Mouse (Mus musculus): ENCODE results near the gene Spaca9. TPM values are rescaled to one million over a fixed set of nuclear protein-coding genes. Genes with fewer than 3 reads are reported as not detected.

Gene Spaca9
- not detected for total RNA-seq (2021)
- long read RNA-seq, experiment 1: 0 reads
- long read RNA-seq, experiment 2: 0 reads

DNA sequence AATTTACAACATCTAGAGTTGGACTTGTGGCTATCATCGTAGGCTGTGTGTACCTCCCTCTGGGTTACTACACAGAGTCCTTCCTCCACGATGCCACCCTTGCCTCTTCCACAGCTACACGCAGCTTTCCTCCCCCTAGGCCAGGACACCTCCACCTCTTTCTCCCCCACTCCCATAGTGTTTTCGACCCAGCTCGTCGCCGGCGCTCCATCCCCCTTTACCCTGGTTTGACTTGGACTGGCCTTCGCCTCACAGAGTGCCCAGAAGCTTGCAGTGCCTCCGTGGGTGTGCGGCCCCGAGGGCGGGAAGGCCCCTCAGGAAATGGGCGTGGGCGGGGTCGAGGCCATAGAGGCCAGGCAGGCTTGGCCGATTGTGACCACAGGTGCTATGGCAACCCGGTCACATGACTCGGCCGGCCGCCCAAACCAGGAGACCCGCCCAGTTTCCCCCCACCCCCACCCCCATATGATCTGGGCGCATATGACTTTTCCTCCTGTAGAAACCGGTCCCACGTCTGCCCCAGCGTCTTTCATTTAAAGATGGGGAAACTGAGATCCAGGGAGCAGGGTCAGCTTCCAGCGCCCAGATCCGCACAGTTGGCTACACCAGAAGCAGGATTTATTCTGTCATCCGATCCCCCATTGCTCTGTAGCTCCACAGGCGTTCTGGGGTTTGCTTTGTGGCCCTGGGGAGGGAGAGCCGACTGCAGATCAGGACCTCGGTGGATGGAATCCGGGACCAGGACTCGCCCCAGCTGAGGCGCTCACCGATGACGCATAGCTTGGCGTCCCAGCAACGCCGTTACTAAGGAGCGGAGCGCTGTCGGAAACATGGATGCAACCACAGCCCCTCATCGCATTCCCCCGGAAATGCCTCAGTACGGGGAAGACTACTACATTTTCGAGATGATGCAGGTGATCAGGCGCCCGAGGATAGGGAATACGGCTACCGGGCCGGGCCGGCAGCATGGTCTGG lies at the start of gene Spaca9, which contains the start of gene Ak8:
Gene Spaca9, minus strand, starts transcription at position 367 of the 975 bp plus-strand sequence.
Gene Ak8, plus strand, starts transcription at position 804 of the 975 bp plus-strand sequence.
- DNase-seq: peak; percentile 83

DNA sequence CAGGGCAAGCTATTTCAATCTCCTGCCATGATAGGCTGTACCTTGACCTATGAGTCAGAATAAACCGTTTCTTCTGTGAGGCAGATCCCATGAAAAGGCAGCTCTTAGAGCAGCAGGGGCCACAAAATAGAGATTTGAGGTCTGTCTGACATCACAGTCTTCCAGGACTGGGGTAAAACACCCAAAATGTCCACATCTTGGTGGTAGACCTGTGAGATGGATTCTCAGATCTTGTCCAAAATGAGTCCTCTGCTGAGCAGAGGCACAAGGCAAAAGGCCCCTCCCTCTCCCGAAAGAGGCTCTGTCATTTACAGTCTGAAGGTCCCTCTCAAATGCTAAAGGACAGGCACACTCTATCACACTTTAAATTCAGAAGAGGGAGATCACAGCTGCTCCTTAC lies 48.2 kb upstream of the Spaca9 start:
- no peak for DNase-seq

DNA sequence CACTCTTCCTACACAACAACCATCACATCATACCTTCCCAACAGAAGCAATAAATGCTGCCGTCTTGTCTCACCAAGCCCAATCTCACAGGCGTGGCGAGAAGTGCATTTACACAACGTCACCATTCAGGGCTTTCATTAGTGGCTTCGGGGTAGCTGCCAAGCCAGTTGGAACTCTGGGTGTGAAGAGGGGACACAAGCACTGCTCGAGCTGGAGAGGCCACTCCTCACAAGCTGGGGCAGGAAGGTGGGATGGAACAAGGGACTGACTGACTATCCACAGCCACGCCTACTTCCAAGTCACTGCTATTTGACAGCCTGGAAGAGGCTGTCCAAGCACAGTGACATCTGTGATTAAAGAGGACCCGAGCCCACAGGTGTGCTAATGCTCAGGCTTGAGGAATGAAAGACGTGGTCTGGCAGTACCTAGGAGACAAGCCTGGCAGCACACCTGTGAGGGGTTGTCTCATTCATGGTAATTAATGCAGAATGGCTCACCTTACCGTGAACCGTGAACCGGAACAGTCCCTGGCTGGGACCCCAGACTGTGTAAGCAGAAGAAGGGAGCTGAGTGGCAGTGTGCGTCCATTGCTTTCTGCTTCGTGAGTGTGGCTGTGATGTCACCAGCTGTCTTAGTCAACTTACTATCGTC lies 47.3 kb upstream of the Spaca9 start:
- DNase-seq: no peak

DNA sequence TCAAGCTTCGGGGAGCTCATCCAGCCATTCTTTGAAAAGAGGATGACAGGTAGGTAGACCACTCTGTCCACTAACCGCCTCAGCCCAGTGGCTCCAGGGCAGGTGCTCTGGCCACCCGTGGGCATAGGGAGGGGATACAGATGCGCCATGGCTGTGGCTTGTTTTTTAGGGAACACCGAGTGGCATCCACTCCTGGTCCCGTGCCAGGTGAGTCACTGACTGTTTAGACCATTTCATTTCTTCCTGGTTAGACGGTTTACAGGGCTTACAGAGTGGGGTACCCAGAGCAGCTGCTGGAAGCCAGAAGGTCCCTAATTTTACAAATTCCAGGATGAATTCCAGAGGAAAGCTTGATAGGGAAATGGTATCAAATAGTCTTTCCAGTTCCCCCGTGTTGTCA lies 43.2 kb upstream of the Spaca9 start:
- peak; percentile 32 for DNase-seq

DNA sequence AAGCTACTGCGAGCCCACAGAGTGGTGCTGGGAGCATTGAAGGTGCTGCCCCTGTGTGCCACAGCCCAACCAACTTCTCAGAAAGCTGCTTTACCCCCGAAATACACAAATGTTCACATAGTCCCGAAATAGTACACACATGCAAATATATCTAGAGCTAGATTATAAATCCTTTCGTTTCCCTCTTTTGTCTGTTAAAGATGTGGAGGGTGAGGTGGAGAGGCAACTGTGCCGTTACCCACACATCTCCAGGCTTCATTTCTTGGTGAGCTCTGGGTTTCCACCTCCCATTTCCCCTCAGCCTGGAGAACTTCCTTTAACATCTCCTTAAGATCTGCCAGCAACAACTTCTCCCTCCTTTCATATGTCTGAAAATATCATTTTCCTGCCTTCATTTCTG lies 40.6 kb upstream of the Spaca9 start:
- no peak for DNase-seq

DNA sequence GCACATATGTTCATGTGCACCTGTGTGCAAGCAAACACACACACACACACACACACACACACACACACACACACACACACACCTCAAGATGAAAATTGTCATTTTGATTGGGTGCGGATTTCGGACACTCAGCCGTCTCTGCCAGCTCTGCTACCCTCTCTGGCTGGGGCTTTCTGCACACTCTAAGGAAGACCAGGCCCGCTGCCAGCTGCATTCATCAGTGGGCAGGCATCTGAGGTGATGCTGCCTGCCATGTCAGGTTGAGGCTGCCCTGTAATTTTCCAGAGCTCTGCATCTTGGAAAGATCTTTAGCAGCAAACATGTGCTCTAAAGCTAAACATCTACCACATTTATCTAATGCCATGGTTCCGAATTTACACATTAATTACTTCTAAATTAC lies 37.6 kb upstream of the Spaca9 start:
- DNase-seq: no peak

DNA sequence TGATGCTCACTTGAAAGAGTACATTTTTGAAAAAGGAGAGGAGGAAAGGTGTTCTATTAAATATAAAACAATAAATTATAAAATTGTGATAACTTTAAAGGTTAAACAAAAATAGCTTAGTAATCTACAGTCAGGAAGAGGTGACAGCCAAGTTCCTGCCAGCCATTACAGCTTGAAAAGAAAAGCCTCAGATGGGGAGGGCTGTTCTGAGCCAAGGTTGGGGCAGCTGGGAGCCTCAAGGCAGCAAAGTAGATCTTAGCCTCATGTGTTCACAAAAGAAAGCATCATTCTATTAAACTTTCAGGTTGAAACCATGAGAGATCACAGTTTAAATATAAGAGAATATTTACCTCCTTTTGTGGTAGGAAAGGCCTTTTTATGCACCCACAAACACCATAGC lies 31.1 kb upstream of the Spaca9 start:
- DNase-seq: no peak

DNA sequence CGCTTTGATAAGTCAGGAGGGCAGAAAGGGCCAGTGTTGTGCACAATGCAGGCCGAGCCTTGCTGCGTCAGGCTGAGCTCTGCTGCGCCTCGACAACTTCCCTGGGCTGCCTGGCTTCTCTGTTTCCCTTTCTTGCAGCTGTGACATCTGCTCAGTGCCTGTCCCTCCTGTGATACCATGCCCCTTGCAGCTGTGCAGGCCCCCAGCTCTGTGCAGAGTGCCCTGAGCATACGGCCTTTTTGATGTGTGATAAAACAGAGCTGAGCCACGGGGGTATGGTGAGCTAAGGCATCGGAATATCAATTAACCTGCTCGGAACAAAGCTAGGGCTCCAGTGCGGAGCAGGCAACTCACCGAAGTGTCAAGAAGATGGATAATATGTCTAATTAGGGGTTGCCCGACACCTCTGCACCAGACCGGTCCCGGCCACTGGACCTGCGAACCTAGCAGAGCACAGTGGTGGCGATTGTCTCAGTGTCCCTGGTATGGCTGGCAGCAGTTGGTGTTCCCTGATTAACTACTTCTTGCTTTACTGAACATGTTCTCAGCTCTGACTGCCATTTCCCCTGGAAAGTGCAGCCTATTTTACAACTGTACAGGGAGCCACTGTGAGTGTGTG lies 28.4 kb upstream of the Spaca9 start:
- no peak for DNase-seq

DNA sequence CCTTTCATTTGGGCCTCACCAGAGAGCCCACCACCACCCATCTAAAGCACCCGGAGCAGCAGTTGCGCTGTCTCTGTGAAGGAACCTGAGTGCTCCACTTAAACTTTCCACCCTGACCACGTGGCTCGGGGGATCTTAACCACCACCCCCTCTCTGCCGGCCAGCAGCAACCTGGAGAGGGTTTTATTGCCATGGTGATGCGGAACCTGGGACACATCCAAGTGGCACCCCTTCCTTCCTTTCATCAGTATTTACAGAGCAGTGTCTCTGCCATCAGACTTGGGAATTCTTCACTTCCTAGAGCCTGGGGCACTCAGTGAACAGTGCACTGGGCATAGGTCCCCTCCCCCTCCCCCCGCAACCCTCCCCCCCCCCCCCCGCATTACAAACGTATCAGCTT lies 24.4 kb upstream of the Spaca9 start:
- no peak for DNase-seq

DNA sequence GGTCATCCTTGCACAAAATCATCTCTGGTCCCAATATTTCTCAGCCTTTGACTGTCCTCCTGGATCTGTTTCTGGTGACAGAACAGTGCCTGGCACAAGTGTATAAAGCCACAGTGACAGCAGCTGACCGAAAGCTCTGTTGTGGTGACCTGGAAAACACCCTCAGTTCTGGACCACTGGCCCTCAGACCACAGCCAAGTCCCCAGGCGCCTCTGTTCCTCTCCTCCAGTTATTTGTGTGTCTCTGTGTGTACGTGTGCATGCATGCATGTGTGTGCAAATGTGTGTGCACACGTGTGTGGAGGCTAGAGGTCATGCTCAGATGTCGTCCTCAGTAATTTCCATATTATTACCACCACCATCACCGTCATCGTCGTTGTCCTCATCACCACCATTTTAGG lies 22.9 kb upstream of the Spaca9 start:
- no peak for DNase-seq

DNA sequence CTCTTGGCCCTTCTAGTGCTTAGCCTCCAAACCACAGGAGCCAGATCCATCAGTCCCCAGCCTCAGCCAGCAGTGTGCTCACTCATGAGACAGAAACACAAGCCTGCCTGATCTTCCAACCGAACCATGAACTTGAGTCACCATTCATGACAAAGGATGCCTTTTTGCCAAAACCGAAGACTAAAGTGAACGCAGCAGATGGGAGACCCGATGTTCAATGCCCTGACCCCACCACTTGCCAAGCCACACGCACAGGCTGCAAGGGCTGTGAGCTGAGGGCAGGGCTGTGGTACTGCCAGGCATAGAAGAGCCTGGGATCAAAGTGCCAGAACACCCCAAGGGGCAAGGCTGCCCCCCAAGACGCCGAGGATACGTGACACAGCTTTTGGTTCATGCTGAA lies 13.5 kb upstream of the Spaca9 start:
- no peak for DNase-seq

DNA sequence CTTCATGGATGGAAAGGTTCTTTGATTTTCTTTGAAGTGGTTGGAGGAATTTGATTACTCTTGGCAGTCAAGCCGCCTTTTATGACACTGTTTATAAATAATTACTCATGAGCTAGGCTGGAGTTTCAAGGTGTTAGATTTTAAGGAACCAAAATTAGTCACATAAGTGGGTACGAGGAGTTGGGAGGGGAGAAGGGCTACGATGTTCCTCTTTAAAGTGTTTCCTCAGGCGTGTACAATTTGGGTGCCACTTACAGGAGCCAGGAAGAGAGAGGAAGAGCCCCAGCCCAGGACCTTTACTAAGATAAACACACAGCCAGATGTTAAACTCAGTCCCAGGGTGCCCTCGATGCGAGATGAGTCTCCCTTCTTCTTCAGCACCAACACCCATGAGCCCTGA lies 7.3 kb upstream of the Spaca9 start:
- no peak for DNase-seq

DNA sequence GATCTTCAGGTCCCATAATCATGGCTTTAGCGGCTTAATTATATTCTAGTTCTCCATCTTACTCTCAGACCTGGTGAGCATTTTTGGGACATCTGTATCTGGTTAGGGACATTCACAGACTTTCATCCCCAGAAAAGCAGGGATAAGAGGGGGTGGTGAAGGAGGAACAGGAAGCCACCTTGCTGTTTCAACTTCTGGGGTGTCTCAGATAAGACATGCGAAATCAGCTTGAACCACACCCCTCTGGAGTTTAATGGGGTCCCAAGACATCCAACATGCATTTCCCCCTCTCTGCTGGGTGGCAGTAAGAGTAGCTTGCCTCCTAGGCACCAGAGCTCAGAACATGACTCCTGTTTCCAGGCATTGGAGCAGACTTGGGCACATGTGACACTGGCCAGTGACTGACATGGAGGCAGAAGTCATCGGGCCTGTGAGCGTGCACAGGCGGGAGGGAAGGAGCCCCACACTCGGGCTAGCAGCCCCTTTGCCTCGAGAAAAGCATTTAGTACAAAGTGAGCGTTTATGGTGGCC lies 6.6 kb upstream of the Spaca9 start:
- DNase-seq: no peak

DNA sequence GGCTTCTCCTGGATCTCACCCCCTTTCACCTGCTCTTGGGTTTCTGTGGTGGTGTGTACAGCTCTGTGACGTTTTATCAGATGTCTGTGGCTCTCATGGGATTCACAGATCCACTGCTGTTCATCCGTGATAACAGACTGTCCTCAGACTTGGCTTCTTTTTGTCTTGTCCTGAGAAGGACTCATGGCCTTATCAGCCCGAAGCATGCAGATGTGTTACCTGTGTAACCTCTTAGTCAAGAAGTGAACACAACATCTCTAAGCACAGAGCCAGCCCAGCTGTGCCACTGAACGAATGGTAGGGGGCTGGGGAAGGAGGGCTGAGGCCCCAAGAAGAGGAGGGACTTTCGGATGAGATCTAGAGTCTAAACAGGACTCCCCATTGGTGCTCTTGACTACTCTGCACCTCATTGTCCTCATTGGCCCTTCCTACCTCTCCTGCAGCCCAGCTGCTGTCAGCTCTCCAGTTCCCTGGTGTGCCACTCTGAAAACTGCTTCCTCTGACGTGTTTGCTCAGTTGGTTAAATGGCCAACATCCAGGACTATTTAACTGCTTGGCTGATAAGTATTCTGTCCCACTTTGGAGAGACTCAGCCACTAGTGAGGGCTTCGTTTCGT lies 2.2 kb upstream of the Spaca9 start:
- no peak for DNase-seq

DNA sequence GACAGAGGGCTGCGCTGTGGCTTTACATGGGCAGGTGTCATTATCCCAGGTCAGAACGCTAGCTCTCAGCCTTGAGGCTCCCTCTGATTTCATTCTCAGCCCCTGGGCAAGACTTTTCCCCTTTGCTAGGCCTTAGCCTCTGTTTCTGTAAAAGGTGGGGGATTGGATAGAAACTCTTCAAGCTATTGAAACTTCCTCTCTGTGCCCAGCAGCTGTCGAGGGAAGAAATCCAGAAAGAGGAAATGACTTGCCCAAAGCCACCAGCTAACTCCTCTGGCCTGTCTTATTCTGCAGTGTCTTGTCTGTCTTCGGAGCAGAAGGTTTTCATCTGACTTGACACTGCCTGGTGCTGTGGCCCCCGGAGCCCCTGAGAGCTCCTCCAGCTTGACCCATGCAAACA lies 961 bp downstream of the Spaca9 start:
- no peak for DNase-seq

DNA sequence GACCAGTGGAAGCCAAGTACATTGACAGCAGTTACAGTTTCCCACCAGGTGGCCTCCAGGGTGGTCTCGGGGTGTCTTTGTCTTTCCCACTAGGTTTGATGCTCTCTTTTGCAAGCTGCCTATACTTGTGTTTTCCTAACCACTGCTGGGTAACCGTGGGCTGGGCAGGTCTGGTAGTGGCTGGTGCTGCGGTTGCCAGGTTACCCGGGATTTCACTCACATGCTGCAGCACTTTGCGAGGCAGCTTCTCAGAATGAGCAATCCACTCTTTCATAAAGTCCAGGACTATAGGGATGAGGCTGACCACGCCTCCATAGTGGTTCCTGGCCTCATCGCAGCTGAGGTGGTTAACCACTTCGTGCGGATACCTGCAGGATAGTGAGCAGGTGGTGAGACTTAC lies 6.8 kb downstream of the Spaca9 start:
- DNase-seq: no peak

DNA sequence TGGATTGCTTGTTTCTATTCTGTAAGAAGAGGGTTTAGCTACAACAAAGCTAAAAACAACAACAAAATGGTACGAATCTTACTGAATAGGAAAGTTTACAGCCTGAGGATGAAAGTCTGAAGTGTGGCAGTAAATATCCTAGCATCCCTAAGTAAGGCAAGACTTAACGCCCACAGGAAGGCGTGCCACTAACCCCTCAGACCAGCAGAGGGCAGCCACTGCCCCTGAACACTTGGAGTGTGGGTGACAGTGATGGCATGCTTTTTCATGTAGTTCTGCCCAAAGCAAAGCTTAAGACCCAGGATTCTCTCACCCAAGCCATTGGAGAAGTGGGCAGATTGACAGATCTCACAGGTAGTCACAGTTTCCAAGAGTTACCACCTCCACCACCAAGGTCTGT lies 11.1 kb downstream of the Spaca9 start:
- DNase-seq: no peak

DNA sequence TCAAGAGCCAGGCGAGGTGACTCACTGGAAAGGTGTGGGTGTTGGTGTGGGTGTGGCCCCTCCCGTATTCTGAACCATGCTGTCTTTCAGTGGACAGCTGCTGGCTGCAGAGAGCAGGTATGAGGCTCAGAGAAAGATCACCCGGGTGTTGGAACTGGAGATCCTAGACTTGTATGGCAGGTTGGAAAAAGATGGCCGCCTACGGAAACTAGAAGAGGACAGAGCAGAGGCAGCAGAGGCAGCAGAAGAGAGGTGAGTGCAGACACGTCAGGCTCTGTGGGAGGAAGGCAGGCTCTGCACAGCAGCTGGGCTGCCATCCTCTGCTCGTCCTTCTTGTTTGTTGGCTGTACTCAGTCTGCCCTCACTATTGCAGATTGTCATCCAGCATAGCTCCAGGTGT lies 13.6 kb downstream of the Spaca9 start:
- DNase-seq: no peak

DNA sequence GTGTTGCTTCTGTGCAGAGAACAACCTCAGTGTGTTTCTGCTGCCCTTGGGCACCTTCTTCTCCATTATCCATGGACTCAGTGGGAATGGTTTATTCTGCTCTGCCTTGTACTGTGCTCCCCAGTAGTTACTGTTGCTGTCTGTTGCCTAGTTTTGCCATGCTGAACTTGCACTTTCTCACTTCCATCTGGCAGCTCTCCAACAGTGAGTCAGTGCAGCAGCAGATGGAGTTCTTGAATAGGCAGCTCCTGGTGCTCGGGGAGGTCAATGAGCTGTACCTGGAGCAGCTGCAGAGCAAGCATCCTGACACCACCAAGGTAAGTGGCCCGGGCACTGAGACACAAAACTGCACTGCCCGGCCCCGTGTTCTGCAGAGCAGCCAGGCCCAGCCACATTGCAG lies 17.8 kb downstream of the Spaca9 start:
- DNase-seq: peak; percentile 17

DNA sequence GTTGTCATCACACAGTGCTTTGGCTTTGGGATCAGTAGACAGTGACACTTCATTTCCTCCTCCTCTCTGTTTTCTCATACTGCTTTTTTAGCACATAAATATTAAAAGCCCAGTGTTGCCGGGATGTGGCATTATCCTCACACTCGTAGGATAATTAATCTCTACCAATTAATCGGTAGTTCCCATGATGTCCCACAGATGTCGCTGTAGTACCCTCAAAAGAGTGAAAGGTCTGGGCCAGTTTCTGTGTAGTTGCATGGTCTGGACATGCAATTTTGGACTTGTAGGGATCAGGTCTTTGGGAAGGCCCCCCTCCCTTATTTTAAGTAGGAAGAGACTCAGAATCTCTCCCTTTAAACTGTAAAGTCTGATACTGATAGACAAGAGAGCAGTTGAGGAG lies 18.8 kb downstream of the Spaca9 start:
- peak; percentile 37 for DNase-seq

DNA sequence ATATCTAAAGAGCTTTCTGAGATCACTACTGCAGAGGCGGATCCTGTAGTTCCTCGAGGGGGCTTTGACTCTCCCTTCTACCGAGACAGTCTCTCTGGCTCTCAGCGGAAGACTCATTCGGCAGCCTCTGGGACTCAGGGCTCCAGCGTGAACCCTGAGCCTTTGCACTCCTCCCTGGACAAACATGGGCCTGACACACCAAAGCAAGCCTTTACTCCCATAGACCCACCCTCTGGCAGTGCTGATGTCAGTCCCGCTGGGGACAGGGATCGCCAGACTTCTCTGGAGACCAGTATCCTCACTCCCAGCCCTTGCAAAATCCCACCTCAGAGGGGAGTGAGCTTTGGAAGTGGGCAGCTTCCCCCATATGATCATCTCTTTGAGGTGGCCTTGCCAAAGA lies 23.5 kb downstream of the Spaca9 start:
- no peak for DNase-seq

DNA sequence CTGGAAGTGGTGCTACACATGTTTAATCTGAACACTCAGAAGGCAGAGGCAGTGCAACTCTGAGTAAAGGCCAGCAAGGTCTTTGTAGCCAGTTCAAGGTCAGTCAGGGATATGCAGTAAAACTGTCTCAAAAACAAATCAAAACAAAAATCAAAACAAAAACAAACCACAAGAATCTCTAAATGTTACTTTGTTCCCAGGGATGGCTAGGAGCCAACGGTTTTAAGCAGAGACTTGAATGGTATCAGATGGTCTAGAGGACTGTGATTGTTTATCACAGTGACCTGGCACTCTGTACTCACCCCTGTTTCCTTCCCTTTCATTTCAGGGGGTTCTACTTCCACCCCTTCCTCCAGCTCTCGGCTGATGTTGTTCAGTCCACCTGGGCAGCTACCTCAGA lies 28.1 kb downstream of the Spaca9 start:
- DNase-seq: no peak
